Mouse (Mus musculus) spleen, adult 2 months (tissue): ENCODE measurements around the gene Alox5.

Experiments used
- CTCF ChIP-seq: fragments of 200-500 bp; IDR thresholded peaks from 2 replicates; pipeline ENCODE4 v1.5.1; 2011; ENCODE audit warnings: mild to moderate bottlenecking, inconsistent platforms; ENCODE audit not compliant: insufficient read depth, insufficient read length, insufficient replicate concordance; ENCODE audit errors: extremely low read depth
- POLR2A ChIP-seq: fragments of 200-500 bp; IDR thresholded peaks from 2 replicates; pipeline ENCODE4 v1.6.1; 2011; ENCODE audit warnings: low read depth, low read length, inconsistent platforms

GRCm38 (mm10) chr6:116407956-116408657 is 52.9 kb downstream of the Alox5 start:
- no peak for TF ChIP-seq CTCF
- TF ChIP-seq POLR2A = no peak
